In the genomic region with DNA sequence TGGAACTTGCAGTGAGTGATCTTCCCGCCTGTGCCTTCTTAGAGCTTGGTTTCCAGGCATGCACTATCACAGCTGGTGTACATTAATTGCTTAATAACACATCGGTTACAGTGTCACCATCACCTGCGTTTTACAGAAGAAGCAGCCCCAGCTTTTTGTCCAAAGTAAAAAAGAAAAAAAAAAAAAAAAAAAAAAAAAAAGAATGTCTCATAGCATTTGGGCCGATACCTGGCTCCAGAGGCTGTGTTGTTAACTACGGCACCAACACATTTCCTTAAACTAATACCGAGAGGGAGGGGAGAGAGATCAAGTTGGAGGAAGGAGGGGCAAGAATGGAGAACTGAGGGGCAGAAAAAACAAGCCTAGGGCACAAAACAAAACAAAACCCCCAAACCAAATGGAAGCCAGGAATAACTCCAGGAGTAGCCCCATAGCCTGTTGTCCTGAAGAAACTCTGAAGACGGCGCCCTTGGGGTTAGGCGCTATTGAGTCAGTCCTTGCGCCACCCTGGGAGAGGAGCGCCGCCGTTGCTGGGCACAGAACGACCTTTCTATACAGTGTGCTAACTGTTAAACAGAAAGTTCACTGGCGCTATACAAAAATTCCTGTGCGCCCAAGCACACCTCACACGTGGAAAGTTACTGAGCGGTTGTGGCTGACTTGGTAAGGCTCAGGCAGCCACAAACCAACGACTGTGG, we compare ENCODE assay signal across 7 mouse cellular contexts. TPM values are rescaled to one million over a fixed set of nuclear protein-coding genes. Genes with fewer than 3 reads are reported as not detected.
DNase-seq lines count a peak whose midpoint lies in the region; ATAC-seq lines count a peak whose summit lies in the region.

No protein-coding gene starts in this region.

- peaks cover 24% of the 10 kb centered on the region for H3K4me1 ChIP-seq in hindbrain, embryonic 15.5 days (replicated peaks)
- peaks cover 45% of the 10 kb centered on the region for H3K4me1 ChIP-seq in liver, embryonic 13.5 days (replicated peaks)

- H3K36me3 ChIP-seq in hindbrain, embryonic 15.5 days, result no peaks in the 10 kb centered on the region
- H3K36me3 ChIP-seq in liver, embryonic 13.5 days, result peaks cover 27% of the 10 kb centered on the region

- no peaks in the 10 kb centered on the region for H3K9me3 ChIP-seq in hindbrain, embryonic 15.5 days
- no peaks in the 10 kb centered on the region for H3K9me3 ChIP-seq in liver, embryonic 13.5 days (replicated peaks)

- no peak overlapping the region for H3K9ac ChIP-seq in hindbrain, embryonic 15.5 days
- H3K9ac ChIP-seq in liver, embryonic 13.5 days, result peak overlapping the region; percentile 99

- ATAC-seq in common myeloid progenitor, adult 5-6 weeks (replicated peaks; ENCODE audit: low read depth, poor library complexity, severe bottlenecking), result peak; percentile 5; the same call in 1 of the 2 replicates
- no peak for ATAC-seq in hindbrain, embryonic 15.5 days (ENCODE audit: low FRiP score, low read depth)
- peak; percentile 8; the same call in 1 of the 2 replicates for ATAC-seq in liver, embryonic 13.5 days (ENCODE audit: low read depth)

- WGBS in hindbrain, embryonic 15.5 days, result 14% methylated on average over 19 of the region's 19 CpGs
- WGBS in liver, embryonic 13.5 days (ENCODE audit: insufficient replicate concordance), result 24% methylated on average over 19 of the region's 19 CpGs

- no peaks in the 10 kb centered on the region for H3K27me3 ChIP-seq in hindbrain, embryonic 15.5 days
- no peaks in the 10 kb centered on the region for H3K27me3 ChIP-seq in liver, embryonic 13.5 days

- no peak overlapping the region for H3K27ac ChIP-seq in hindbrain, embryonic 15.5 days (replicated peaks)
- peak overlapping the region; percentile 98 for H3K27ac ChIP-seq in liver, embryonic 13.5 days

- H3K4me3 ChIP-seq in hindbrain, embryonic 15.5 days, result peak overlapping the region; percentile 94
- peak overlapping the region; percentile 96 for H3K4me3 ChIP-seq in liver, embryonic 13.5 days (replicated peaks)

- peak overlapping the region; percentile 94 for H3K4me2 ChIP-seq in hindbrain, embryonic 15.5 days
- peak overlapping the region; percentile 91 for H3K4me2 ChIP-seq in liver, embryonic 13.5 days

- DNase-seq in R1 (ENCODE audit: low read depth, low spot score), result peak; percentile 25
- DNase-seq in liver, embryonic 13.5 days, result peak; percentile 54
- DNase-seq in naive thymus-derived CD4-positive, alpha-beta T cell, adult 2 months (ENCODE audit: low read depth), result peak; percentile 11
- DNase-seq in cerebellum, adult 9-10 months, result no peak
- DNase-seq in layer of hippocampus, adult 9-11 months, result no peak

RNA-seq across cellular contexts. Expression of a gene that starts 0.6 kb away (rescaled TPM):
- 451 and 477 TPM in 2 replicates for total RNA-seq in common myeloid progenitor, adult 5-6 weeks (2017)
- polyA plus RNA-seq in hindbrain, embryonic 15.5 days (2015; fragmentation: Nextera tagmentation; extraction: Ambion mirVana), result 685 and 698 TPM in 2 replicates
- 899 and 1,125 TPM in 2 replicates for polyA plus RNA-seq in liver, embryonic 13.5 days (2015; fragmentation: Nextera tagmentation; extraction: Ambion mirVana)

RNA-seq across cellular contexts. Expression of a gene that starts 36.7 kb away (rescaled TPM):
- 49.1 and 78.7 TPM in 2 replicates for total RNA-seq in common myeloid progenitor, adult 5-6 weeks (2017)
- 60.3 and 68.1 TPM in 2 replicates for polyA plus RNA-seq in hindbrain, embryonic 15.5 days (2015; fragmentation: Nextera tagmentation; extraction: Ambion mirVana)
- polyA plus RNA-seq in liver, embryonic 13.5 days (2015; fragmentation: Nextera tagmentation; extraction: Ambion mirVana), result 40.1 and 51.7 TPM in 2 replicates

RNA-seq across cellular contexts. Expression of a gene that starts 53.6 kb away (rescaled TPM):
- total RNA-seq in common myeloid progenitor, adult 5-6 weeks (2017), result 30.4 and 35.3 TPM in 2 replicates
- 22.0 and 26.2 TPM in 2 replicates for polyA plus RNA-seq in hindbrain, embryonic 15.5 days (2015; fragmentation: Nextera tagmentation; extraction: Ambion mirVana)
- polyA plus RNA-seq in liver, embryonic 13.5 days (2015; fragmentation: Nextera tagmentation; extraction: Ambion mirVana), result 8.8 and 12.9 TPM in 2 replicates

Comparison
In these comparisons a context has a peak if more than half of its experiments do, and no peak if none do; other contexts are left out.
1. DNase-seq: peak in R1 (single experiment), liver, embryonic 13.5 days (single experiment) and naive thymus-derived CD4-positive, alpha-beta T cell, adult 2 months (single experiment); none in cerebellum, adult 9-10 months (single experiment) and layer of hippocampus, adult 9-11 months (single experiment).